Mouse (Mus musculus) midbrain, embryonic 11.5 days (tissue): Measurements from ENCODE around the gene Car8. TPM values are rescaled to one million over a fixed set of nuclear protein-coding genes. Genes with fewer than 3 reads are reported as not detected.
A peak's percentile ranks its signal among the peaks of the same experiment; 100 is the strongest.

Experiments used
- ATAC-seq: fragments of 200-750 bp; cut with Nextera tagmentation; 2 replicates; pipeline ENCODE4 v1.8.0; 2017; ENCODE audit warnings: moderate TSS enrichment, moderate library complexity; ENCODE audit not compliant: low FRiP score
- DNase-seq: peaks from one replicate; pipeline ENCODE4 v3.0.0; 2015; ENCODE audit warnings: low spot score; ENCODE audit errors: missing footprints
- H3K27ac ChIP-seq: fragments of 300-500 bp; sonication (generic); 2 replicates; pipeline ENCODE4 v1.5.1; 2014; ENCODE audit warnings: low read depth, low read length
- H3K27me3 ChIP-seq: fragments of 300-500 bp; sonication (generic); 2 replicates; pipeline ENCODE4 v1.6.1; 2014; ENCODE audit warnings: mild to moderate bottlenecking, low read length, moderate library complexity, mixed read lengths; ENCODE audit not compliant: control insufficient read depth, insufficient read depth
- H3K36me3 ChIP-seq: fragments of 300-500 bp; sonication (generic); 2 replicates; pipeline ENCODE4 v1.6.1; 2014; ENCODE audit warnings: mild to moderate bottlenecking, low read length, moderate library complexity, mixed read lengths; ENCODE audit not compliant: control insufficient read depth, insufficient read depth
- H3K4me1 ChIP-seq: fragments of 300-500 bp; sonication (generic); 2 replicates; pipeline ENCODE4 v1.6.1; 2014; ENCODE audit warnings: low read length; ENCODE audit not compliant: control insufficient read depth, insufficient read depth
- H3K4me2 ChIP-seq: fragments of 300-500 bp; sonication (generic); 2 replicates; pipeline ENCODE4 v1.6.1; 2014; ENCODE audit warnings: mild to moderate bottlenecking, moderate library complexity
- H3K4me3 ChIP-seq: fragments of 300-500 bp; sonication (generic); 2 replicates; pipeline ENCODE4 v1.5.1; 2014; ENCODE audit warnings: low read depth, low read length
- H3K9ac ChIP-seq: fragments of 300-500 bp; sonication (generic); 2 replicates; pipeline ENCODE4 v1.6.1; 2014; ENCODE audit warnings: low read length
- H3K9me3 ChIP-seq: fragments of 300-500 bp; sonication (generic); 2 replicates; pipeline ENCODE4 v1.6.1; 2016; ENCODE audit warnings: low read length; ENCODE audit not compliant: control insufficient read depth
- WGBS: fragments of 180-500 bp; shearing (Covaris S2); extraction: QIAGEN DNeasy Blood & Tissue Kit; methylation state at CpG from one replicate; pipeline ENCODE4 v1.1.7; 2014; 5-methylcytosine and 5-hydroxymethylcytosine counted together
- polyA plus RNA-seq: library from polyadenylated mRNA; unstranded; fragments of >200 nt; fragmentation: Nextera tagmentation; extraction: Ambion mirVana; gene quantifications from 2 replicates; pipeline ENCODE4 v1.2.1, GENCODE M21; 2014

Gene Car8
- 1.1 and 1.3 TPM in 2 replicates for polyA plus RNA-seq

DNA sequence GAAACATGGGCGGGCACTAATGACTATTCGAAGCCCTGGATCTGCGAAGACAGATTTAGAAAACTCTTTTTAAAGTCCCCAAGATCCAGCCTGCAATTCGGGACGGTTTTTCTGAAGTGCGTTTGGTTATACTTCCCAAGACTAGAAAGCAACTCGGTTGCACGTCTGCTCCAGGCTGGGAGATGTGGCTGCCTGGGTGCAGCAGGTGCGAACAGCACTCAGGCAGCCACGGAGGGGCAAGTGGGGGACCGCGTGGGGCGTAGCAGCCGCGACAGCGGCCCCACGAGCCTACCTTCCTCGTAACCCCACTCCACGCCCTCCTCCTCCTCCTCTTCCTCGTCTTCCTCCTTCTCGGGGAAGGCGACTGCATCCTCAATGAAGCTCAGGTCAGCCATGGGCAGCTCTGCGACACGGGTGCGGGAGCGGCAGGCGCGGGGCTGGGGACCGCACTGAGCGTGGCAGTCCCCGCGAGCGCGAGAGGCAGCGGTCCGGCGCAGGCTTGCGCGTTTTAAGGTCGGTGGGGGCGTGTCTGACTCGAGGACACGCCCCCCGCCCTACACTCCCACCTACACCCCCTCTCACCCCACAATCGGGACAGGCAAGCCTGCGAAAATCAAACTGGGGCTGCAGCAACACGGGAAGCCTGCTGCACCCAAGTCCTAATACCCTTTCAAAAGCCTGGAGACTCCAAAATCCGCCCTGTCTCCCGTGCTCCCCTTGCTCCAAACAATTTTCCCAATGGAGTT lies at the start of gene Car8:
Gene Car8, minus strand, starts transcription at position 482 of the 746 bp plus-strand sequence.
- Histone ChIP-seq H3K9ac (peak within 1 kb of the TSS; percentile 67), H3K4me3 (peak within 1 kb of the TSS; percentile 68), H3K4me1 (no peaks in the 10 kb centered on the region), H3K27ac (no peak within 1 kb of the TSS), H3K4me2 (peak within 1 kb of the TSS; percentile 100), H3K36me3 (no peaks in the 10 kb centered on the region), H3K27me3 (no peaks in the 10 kb centered on the region), H3K9me3 (no peaks in the 10 kb centered on the region)
- ATAC-seq (peak; percentile 95), DNase-seq (peak; percentile 97)
- WGBS, result under 1% methylated on average over 49 of the region's 49 CpGs

DNA sequence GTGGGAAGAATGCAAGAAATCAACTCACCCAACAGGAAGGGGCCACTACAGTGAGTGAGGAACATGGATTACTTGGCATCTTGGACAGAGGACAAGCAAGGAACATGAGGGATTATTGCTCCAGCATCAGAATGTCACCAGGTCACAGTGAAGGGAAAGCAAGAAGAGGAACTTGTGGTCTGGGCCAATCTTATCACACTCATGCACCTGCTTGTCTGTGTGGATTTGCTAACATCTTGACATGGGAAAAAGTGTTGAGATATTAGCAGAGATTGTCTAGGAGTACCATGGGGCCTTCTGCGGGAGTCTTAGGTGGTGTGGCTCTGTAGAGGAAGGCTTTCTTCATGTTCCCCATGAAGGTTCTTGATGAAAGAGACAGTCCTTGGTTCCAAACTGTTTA lies 46.1 kb upstream of the Car8 start:
- DNase-seq (no peak), ATAC-seq (no peak)
- no peaks in the 10 kb centered on the region for H3K27me3 ChIP-seq
- no peaks in the 10 kb centered on the region for H3K9me3 ChIP-seq
- H3K36me3 ChIP-seq, result no peaks in the 10 kb centered on the region
- WGBS, result 94% methylated on average over 1 of the region's 1 CpGs
- no peaks in the 10 kb centered on the region for H3K4me1 ChIP-seq
- H3K9ac ChIP-seq, result no peak overlapping the region
- H3K4me3 ChIP-seq, result no peak overlapping the region
- H3K27ac ChIP-seq, result no peak overlapping the region
- no peak overlapping the region for H3K4me2 ChIP-seq

DNA sequence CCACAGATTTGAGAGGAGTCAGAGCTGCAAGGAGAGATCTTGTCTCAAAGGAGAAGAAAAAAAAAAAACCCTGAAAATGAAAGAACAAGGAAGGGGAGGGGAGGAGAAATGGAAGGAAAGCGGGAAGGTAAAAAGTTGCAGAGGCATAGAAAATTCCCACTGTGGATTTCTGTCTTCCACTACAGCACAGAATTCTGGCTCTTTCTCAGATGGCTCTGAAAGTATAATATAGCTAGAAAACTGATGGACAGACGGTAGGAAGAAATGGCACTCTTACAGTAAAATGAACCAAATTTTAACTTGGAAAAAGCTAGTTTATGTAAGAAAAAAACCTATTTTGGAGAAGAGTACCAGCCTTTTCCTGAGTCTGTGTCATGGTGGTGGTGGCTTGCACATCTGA lies 39.3 kb upstream of the Car8 start:
- no peak for DNase-seq
- Histone ChIP-seq H3K4me1 (no peaks in the 10 kb centered on the region), H3K4me3 (no peak overlapping the region), H3K27me3 (no peaks in the 10 kb centered on the region), H3K36me3 (no peaks in the 10 kb centered on the region), H3K4me2 (no peak overlapping the region), H3K27ac (no peak overlapping the region), H3K9me3 (no peaks in the 10 kb centered on the region), H3K9ac (no peak overlapping the region)
- 92% methylated on average over 2 of the region's 2 CpGs for WGBS
- ATAC-seq, result no peak

DNA sequence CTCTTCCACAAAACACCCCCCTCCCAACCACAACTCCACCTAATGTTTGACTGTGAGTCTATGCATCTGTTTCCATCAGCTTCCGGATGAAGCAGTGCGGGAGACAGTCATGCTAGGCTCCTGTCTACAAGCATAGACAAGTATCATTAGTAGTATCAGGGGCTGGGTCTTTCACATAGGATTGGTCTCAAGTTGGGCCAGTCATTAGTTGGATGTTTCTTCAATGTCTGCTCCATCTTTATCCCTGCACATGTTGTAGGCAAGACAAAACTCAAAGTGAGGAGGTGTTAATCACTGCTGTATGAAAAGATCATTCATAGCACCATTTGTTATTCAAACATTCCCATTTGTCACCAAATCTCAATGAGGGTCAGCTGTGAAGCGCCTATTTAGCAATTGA lies 11.0 kb upstream of the Car8 start:
- H3K36me3 ChIP-seq, result no peaks in the 10 kb centered on the region
- H3K9me3 ChIP-seq, result no peaks in the 10 kb centered on the region
- no peak for DNase-seq
- 88% methylated on average over 3 of the region's 3 CpGs for WGBS
- H3K27me3 ChIP-seq, result no peaks in the 10 kb centered on the region
- H3K4me2 ChIP-seq, result no peak overlapping the region
- no peaks in the 10 kb centered on the region for H3K4me1 ChIP-seq
- no peak overlapping the region for H3K9ac ChIP-seq
- ATAC-seq, result no peak
- H3K4me3 ChIP-seq, result no peak overlapping the region
- H3K27ac ChIP-seq, result no peak overlapping the region

DNA sequence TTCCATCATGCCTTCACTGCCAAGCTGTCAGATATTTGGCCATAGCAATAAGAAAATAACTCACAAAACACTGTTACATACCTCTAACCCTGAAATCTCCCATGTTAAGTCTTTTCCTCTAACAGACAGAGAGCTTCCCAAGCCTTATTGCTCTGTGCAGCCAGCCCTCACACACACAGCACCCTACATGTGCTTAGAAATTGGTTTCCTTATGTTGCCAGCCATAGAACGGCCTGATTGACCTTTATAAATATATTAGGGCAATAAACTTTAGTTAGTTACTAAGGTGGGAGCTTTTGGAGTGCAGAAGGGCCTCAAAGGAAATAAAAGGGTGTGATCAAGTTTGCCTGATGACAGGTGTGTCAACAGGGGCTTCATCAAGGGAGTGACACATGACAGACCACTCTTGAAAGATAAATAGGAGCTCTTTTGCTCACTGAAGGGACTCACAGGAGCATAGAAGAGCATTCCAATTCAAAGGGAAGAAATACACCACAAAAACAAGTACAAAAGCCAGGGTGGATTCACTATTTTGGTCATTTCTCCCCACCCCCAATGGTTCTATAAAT lies 6.7 kb upstream of the Car8 start:
- Histone ChIP-seq H3K4me3 (no peak overlapping the region), H3K4me1 (no peaks in the 10 kb centered on the region), H3K27me3 (no peaks in the 10 kb centered on the region), H3K27ac (no peak overlapping the region), H3K9me3 (no peaks in the 10 kb centered on the region), H3K9ac (no peak overlapping the region), H3K36me3 (no peaks in the 10 kb centered on the region), H3K4me2 (no peak overlapping the region)
- DNase-seq (no peak), ATAC-seq (no peak)
- 88% methylated on average over 1 of the region's 1 CpGs for WGBS

DNA sequence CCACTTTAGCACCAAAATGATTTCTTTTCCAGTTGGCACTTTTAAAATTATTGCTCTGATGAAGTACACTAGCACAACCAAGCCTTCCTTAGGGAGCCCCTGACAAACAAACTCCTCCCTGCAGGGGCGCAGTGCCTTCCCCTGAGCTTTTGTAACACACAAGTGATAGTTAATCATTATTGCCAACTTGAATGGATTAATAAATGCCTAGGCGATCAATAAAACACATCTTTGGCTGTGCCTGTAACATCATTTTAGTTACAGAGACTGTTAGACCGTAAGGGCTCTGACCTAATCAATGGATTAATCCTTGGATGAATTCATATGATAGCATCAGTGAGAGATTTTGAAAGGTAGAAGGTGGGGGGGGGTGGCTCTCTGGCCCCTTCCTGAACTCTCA lies 6.2 kb upstream of the Car8 start:
- DNase-seq (no peak), ATAC-seq (no peak)
- no peak overlapping the region for H3K4me2 ChIP-seq
- no peak overlapping the region for H3K9ac ChIP-seq
- WGBS, result 90% methylated on average over 3 of the region's 3 CpGs
- no peaks in the 10 kb centered on the region for H3K9me3 ChIP-seq
- no peaks in the 10 kb centered on the region for H3K36me3 ChIP-seq
- no peaks in the 10 kb centered on the region for H3K27me3 ChIP-seq
- no peak overlapping the region for H3K4me3 ChIP-seq
- no peak overlapping the region for H3K27ac ChIP-seq
- H3K4me1 ChIP-seq, result no peaks in the 10 kb centered on the region

DNA sequence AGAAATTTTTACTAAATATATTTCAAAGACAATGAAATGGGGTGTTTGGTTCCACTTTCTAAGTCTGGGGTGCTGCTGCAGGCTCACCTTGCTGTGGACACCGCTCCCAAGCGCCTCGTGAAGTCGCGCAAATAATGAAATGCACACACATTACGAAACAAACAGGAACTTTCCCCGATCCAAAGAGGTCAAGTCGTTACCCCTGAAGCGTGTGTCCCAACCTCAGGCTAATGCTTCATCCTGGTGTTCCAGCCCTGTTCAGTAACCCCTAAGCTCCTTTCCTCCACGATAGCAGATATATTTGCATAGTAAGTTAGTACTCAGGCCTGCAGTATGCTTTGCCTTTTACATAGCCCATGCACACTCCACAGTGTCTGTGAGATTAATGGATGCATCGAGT lies 858 bp upstream of the Car8 start:
- WGBS, result 66% methylated on average over 11 of the region's 11 CpGs
- H3K27ac ChIP-seq, result no peak overlapping the region
- H3K36me3 ChIP-seq, result no peaks in the 10 kb centered on the region
- ATAC-seq (no peak), DNase-seq (no peak)
- H3K4me3 ChIP-seq, result no peak overlapping the region
- H3K9ac ChIP-seq, result no peak overlapping the region
- H3K9me3 ChIP-seq, result no peaks in the 10 kb centered on the region
- no peaks in the 10 kb centered on the region for H3K4me1 ChIP-seq
- H3K4me2 ChIP-seq, result no peak overlapping the region
- no peaks in the 10 kb centered on the region for H3K27me3 ChIP-seq

DNA sequence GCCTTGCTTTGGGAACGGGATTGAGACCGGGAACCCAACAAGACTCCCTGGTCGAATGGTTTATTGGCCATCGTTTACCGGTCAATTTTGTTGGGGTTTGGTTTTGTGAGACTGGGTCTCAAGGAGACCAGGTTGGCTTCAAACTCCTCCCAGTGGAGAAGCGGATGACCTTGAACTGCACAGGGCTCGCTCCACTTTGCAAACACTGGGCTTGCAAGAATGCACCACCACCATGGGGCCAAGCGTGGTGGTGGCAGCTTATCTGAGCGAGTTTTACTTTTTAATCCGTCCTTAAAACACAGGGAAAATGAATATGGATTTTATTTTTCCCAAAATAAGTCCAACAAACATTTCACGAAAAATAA lies 447 bp upstream of the Car8 start:
- Histone ChIP-seq H3K4me3 (peak overlapping the region; percentile 68), H3K27me3 (no peaks in the 10 kb centered on the region), H3K36me3 (no peaks in the 10 kb centered on the region), H3K9ac (peak overlapping the region; percentile 67), H3K4me1 (no peaks in the 10 kb centered on the region), H3K27ac (no peak overlapping the region), H3K4me2 (peak overlapping the region; percentile 100), H3K9me3 (no peaks in the 10 kb centered on the region)
- no peak for DNase-seq
- peak; percentile 74 for ATAC-seq
- WGBS, result 19% methylated on average over 11 of the region's 11 CpGs

DNA sequence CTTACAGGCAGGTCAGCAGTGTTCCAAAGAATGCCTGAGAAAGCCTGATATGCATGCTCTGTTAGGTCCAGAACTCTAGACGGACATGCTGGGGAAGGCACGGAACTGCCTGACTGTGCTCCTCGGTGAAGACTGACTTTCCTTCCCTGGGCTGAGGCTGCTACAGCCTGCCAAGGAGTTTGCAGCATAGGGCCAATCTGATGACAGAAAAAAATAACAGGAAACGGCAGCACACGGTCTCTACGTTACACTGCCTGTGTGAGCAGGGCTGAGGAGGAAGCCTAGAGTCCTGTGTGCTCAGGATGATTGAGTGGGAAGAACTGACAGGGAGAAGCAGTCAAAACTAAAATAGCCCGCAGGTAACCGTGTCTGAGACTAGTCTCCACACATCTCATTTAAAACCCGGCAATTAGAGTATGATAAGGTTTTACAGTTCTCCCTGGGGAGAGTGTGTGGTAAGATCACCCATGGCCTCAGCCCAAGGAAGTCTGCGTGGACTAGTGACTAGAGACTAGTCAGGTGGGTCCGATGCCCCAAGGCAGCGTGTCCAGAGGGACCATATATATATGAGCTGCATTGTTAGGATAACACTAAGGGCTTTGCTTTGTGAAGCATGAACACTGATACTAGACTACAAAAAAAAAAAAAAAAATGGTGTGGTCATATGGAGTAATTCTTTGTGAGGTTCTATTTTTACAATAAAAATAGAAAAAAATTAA lies 6.3 kb downstream of the Car8 start:
- WGBS, result 77% methylated on average over 12 of the region's 12 CpGs
- Histone ChIP-seq H3K36me3 (no peaks in the 10 kb centered on the region), H3K27ac (no peak overlapping the region), H3K4me3 (no peak overlapping the region), H3K4me1 (no peaks in the 10 kb centered on the region), H3K9me3 (no peaks in the 10 kb centered on the region), H3K27me3 (no peaks in the 10 kb centered on the region), H3K4me2 (no peak overlapping the region), H3K9ac (no peak overlapping the region)
- DNase-seq, result no peak
- ATAC-seq, result 0 out of 2 replicates have a peak, but pooled peaks have one; percentile 38
